Mouse (Mus musculus): ENCODE measurements around the gene Uhrf1bp1. TPM values are rescaled to one million over a fixed set of nuclear protein-coding genes. Genes with fewer than 3 reads are reported as not detected.

The Uhrf1bp1 gene
- total and polyA plus RNA-seq, 2 experiments, result 5.0 to 7.0 TPM

- DNase-seq (ENCODE audit: extremely low read depth, low read depth, low spot score), result peak; percentile 92
- TF ChIP-seq POLR2A (IDR thresholded peaks at IDR 0.05; ENCODE audit: extremely low read depth, insufficient read depth, low read length) (no peak), CTCF (IDR thresholded peaks at IDR 0.05; ENCODE audit: low read depth, low read length) (no peak)
Observed at GRCm38 (mm10) chr17:27819011-27819410, 37.2 kb upstream of the Uhrf1bp1 start.

DNA sequence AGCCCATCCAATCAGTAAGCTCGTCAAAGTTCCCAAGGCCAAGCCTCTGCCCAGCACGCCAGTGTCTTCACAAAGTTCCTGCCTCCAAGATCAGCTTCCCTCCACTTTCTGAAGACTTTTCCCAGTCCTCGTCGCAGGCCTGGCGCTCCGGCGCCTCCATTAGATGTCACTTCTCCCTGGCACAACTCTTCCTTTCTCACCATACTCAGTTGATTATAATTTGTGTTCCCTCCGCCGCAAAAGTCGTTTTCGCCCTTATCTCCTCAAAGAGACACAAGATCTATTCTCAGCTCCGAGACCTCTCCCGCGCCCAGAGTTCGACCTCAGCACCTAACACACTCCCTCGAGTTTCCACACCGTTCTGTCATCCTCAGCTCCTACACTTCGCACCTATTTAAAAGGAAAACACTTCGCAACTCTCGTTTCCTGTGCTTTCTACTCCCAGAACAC lies 36.7 kb upstream of the Uhrf1bp1 start:
- H3K27ac ChIP-seq (replicated peaks; ENCODE audit: insufficient read depth, low read depth, low read length), result peak overlapping the region; percentile 97
- no peaks in the 10 kb centered on the region for H3K27me3 ChIP-seq (ENCODE audit: control insufficient read depth, insufficient read depth, low read length)
- peak overlapping the region; percentile 91 for H3K4me3 ChIP-seq (ENCODE audit: insufficient read depth, low read depth, low read length)
- peaks cover 26% of the 10 kb centered on the region for H3K4me1 ChIP-seq (ENCODE audit: control insufficient read depth, insufficient read depth, low read length)
- DNase-seq (ENCODE audit: extremely low read depth, low read depth, low spot score), result no peak
- peak overlapping the region; percentile 91 for H3K9ac ChIP-seq (ENCODE audit: low read depth, low read length)
- WGBS, result under 1% methylated on average over 20 of the region's 20 CpGs
- TF ChIP-seq POLR2A (IDR thresholded peaks at IDR 0.05; ENCODE audit: extremely low read depth, insufficient read depth, low read length) (no peak), CTCF (IDR thresholded peaks at IDR 0.05; ENCODE audit: low read depth, low read length) (no peak)
- H3K36me3 ChIP-seq (ENCODE audit: control insufficient read depth, insufficient read depth, low read length), result no peaks in the 10 kb centered on the region
- H3K79me2 ChIP-seq (ENCODE audit: control insufficient read depth, insufficient read depth, low read length), result peaks cover 38% of the 10 kb centered on the region; the same call in 1 of the 2 replicates

More at GRCm38 (mm10) chr17:27819011-27819410, 37.2 kb upstream of the Uhrf1bp1 start:
- peak overlapping the region; percentile 91 for H3K4me3 ChIP-seq (ENCODE audit: insufficient read depth, low read depth, low read length)
- H3K79me2 ChIP-seq (ENCODE audit: control insufficient read depth, insufficient read depth, low read length), result peaks cover 41% of the 10 kb centered on the region; the same call in 1 of the 2 replicates
- peak overlapping the region; percentile 91 for H3K9ac ChIP-seq (ENCODE audit: low read depth, low read length)
- peak overlapping the region; percentile 97 for H3K27ac ChIP-seq (replicated peaks; ENCODE audit: insufficient read depth, low read depth, low read length)
- H3K4me1 ChIP-seq (ENCODE audit: control insufficient read depth, insufficient read depth, low read length), result peaks cover 29% of the 10 kb centered on the region
- no peaks in the 10 kb centered on the region for H3K27me3 ChIP-seq (ENCODE audit: control insufficient read depth, insufficient read depth, low read length)
- 3% methylated on average over 7 of the region's 7 CpGs for WGBS
- no peaks in the 10 kb centered on the region for H3K36me3 ChIP-seq (ENCODE audit: control insufficient read depth, insufficient read depth, low read length)

- no peak for TF ChIP-seq CTCF (IDR thresholded peaks at IDR 0.05; ENCODE audit: low read depth, low read length)
- TF ChIP-seq POLR2A (IDR thresholded peaks at IDR 0.05; ENCODE audit: extremely low read depth, insufficient read depth, low read length), result peak; percentile 52; the same call in 1 of the 2 replicates
Observed at GRCm38 (mm10) chr17:27819971-27820567, 36.2 kb upstream of the Uhrf1bp1 start.

DNA sequence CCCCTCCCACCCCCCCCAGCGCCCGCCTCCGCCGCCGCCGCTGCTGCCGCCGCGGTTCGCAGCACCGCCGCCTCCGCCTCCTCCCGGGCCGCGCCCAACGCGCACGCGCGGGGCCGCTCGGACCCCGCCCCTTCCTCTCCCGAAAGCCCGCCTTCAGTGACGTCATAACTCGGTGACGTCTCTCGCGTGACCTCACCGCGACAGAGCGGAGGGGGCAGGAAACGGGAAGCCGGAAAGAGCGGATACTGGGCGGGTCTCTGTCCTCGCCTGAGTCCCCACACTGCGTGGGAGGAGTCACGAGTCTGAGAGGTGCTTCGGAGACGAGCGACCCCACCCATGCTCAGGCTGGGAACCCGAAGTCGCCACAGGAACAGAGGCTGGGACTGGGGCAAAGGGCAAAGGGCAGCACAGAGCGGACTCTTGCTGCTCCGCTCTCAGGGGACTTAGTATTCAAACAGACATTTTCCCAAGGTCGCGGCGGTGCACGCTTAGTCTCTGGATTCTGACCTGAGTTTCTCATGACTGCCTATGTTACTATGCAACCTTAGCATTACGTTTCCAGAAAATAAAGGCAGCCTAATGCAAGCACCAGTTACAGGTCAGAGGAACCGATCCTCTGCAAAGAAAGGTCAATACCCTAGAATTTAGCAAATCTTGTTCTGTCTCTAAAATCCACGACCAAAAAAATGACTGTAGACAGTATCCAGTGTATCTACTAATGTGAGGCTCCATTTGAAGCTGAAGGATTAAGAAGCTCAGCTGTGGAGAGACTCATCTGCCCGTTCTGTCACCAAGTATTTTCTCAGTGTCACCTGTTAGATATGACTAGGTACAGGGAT lies 35.5 kb upstream of the Uhrf1bp1 start, which contains the start of gene D17Wsu92e:
TSS of gene D17Wsu92e (minus strand) at position 81 of the 839 bp plus-strand sequence.
- no peaks in the 10 kb centered on the region for H3K27me3 ChIP-seq (ENCODE audit: control insufficient read depth, insufficient read depth, low read length)
- peak within 1 kb of the TSS; percentile 91 for H3K9ac ChIP-seq (ENCODE audit: low read depth, low read length)
- H3K36me3 ChIP-seq (ENCODE audit: control insufficient read depth, insufficient read depth, low read length), result no peaks in the 10 kb centered on the region
- peaks cover 31% of the 10 kb centered on the region; the same call in 1 of the 2 replicates for H3K79me2 ChIP-seq (ENCODE audit: control insufficient read depth, insufficient read depth, low read length)
- H3K27ac ChIP-seq (replicated peaks; ENCODE audit: insufficient read depth, low read depth, low read length), result peak within 1 kb of the TSS; percentile 97
- no peak for TF ChIP-seq CTCF (IDR thresholded peaks at IDR 0.05; ENCODE audit: low read depth, low read length)
- TF ChIP-seq POLR2A (IDR thresholded peaks at IDR 0.05; ENCODE audit: extremely low read depth, insufficient read depth, low read length), result peak; percentile 45; the same call in 1 of the 2 replicates
- peak; percentile 98 for DNase-seq (ENCODE audit: extremely low read depth, low read depth, low spot score)
- H3K4me3 ChIP-seq (ENCODE audit: insufficient read depth, low read depth, low read length), result peak within 1 kb of the TSS; percentile 91
- H3K4me1 ChIP-seq (ENCODE audit: control insufficient read depth, insufficient read depth, low read length), result peaks cover 29% of the 10 kb centered on the region
- 2% methylated on average over 46 of the region's 56 CpGs for WGBS

More at GRCm38 (mm10) chr17:27819971-27820567, 36.2 kb upstream of the Uhrf1bp1 start:
- peak overlapping the region; percentile 91 for H3K9ac ChIP-seq (ENCODE audit: low read depth, low read length)
- no peaks in the 10 kb centered on the region for H3K27me3 ChIP-seq (ENCODE audit: control insufficient read depth, insufficient read depth, low read length)
- H3K27ac ChIP-seq (replicated peaks; ENCODE audit: insufficient read depth, low read depth, low read length), result peak overlapping the region; percentile 97
- peaks cover 37% of the 10 kb centered on the region; the same call in 1 of the 2 replicates for H3K79me2 ChIP-seq (ENCODE audit: control insufficient read depth, insufficient read depth, low read length)
- WGBS, result under 1% methylated on average over 59 of the region's 62 CpGs
- H3K4me1 ChIP-seq (ENCODE audit: control insufficient read depth, insufficient read depth, low read length), result peaks cover 26% of the 10 kb centered on the region
- H3K4me3 ChIP-seq (ENCODE audit: insufficient read depth, low read depth, low read length), result peak overlapping the region; percentile 91
- DNase-seq (ENCODE audit: extremely low read depth, low read depth, low spot score), result no peak
- no peaks in the 10 kb centered on the region for H3K36me3 ChIP-seq (ENCODE audit: control insufficient read depth, insufficient read depth, low read length)

DNA sequence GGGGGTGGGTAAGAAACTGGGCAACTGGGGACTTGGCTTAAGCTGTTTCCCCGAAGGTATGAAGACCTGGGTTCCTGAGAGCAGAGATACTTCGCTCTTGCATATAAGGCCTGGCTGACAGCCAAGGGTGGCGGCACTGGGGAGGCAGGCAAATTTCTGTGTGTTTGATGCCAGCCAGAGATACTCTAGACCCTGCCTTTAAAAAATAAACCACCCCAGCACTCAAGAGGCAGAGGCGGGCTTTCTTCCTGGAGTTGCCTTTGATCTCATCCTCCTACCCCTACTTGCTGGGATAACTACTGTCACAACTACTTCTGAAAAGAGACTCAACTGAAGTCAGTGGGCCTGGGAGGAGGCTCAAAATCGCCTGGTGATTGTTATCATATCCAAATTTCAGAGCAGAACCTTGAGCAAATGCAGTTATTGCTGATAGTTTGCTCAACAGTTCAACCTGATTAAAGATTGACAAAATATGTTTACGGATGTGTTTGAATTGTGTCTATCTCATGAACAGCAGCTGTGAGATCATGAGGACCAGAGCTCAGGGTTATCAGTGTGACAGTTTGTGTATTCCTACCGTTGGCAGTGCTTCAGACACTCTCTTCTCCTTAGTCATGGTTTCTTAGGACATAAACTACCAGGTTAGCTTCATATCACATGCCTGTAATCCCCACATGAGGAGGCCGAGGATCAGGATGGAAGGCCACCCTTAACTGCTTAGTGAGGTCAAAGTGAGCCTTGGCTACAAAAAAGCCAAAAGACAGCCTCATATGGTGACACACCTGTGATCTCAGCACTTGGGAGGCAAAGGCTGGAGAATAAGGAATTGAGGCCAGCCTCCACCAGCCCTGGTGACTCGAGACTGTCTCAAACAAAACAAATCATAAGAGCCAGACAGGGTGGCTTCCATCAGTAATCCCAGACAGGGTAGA lies 34.6 kb upstream of the Uhrf1bp1 start:
- Histone ChIP-seq H3K4me1 (ENCODE audit: control insufficient read depth, insufficient read depth, low read length) (peaks cover 29% of the 10 kb centered on the region), H3K27ac (replicated peaks; ENCODE audit: insufficient read depth, low read depth, low read length) (peak overlapping the region; percentile 98), H3K27me3 (ENCODE audit: control insufficient read depth, insufficient read depth, low read length) (no peaks in the 10 kb centered on the region), H3K36me3 (ENCODE audit: control insufficient read depth, insufficient read depth, low read length) (no peaks in the 10 kb centered on the region), H3K9ac (ENCODE audit: low read depth, low read length) (peak overlapping the region; percentile 48), H3K79me2 (ENCODE audit: control insufficient read depth, insufficient read depth, low read length) (peaks cover 26% of the 10 kb centered on the region; the same call in 1 of the 2 replicates), H3K4me3 (ENCODE audit: insufficient read depth, low read depth, low read length) (no peak overlapping the region)
- TF ChIP-seq CTCF (IDR thresholded peaks at IDR 0.05; ENCODE audit: low read depth, low read length), result no peak
- peak; percentile 97 for DNase-seq (ENCODE audit: extremely low read depth, low read depth, low spot score)
- 18% methylated on average over 9 of the region's 9 CpGs for WGBS

Data from liver, adult 2 months (tissue).